Mouse (Mus musculus): ENCODE results near the gene Mlec.

DNA sequence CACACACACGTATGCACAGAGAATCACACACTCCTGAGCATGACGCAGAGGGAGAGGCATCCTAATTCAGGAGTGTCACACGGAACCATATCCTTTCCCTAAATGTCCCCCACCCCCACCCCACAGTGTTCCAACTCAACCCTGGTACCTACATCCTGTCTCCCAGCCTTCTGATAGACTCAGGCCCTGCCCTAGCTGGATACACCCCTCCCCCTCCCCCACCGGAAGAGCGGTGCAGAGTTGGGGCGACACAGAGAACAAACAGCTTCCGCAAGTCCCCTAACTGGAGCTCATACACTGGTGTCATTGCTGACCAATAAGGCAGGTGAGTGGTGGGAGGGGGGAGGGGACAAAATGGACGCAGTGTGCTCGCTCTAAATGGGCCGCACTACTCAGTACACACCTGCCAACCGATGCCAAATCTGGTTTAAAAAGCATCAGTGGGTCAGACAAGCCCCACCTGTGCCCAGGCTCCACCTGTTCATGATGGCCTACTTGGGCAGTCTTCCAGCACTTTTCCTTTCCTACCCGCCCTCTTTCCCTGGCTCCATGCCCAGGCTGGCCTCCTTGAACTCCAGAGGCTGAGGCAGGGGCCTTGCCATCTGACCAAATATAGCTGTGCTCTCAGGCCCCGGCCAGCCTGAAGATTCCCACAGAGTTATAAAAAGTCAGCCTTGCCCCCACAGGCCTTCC is 23.4 kb upstream of the Mlec start:
- no peak for TF ChIP-seq POLR2A (IDR thresholded peaks at IDR 0.05; ENCODE audit: low read depth, low read length)
- TF ChIP-seq CTCF (IDR thresholded peaks at IDR 0.05; ENCODE audit: extremely low read depth, insufficient read depth, insufficient read length, insufficient replicate concordance) = no peak
